Mouse (Mus musculus) NIH3T3 (cell line): ENCODE measurements at regions not wholly inside any gene's neighbourhood (a gene's known extent, or its start where the extent isn't known, plus 50 kb on each side); places are given as distances from the start of the nearest gene placed in this dataset.

Experiments
- DNase-seq: peaks from one replicate; pipeline ENCODE4 v3.0.0-alpha.2; 2012; ENCODE audit warnings: low read depth

DNA sequence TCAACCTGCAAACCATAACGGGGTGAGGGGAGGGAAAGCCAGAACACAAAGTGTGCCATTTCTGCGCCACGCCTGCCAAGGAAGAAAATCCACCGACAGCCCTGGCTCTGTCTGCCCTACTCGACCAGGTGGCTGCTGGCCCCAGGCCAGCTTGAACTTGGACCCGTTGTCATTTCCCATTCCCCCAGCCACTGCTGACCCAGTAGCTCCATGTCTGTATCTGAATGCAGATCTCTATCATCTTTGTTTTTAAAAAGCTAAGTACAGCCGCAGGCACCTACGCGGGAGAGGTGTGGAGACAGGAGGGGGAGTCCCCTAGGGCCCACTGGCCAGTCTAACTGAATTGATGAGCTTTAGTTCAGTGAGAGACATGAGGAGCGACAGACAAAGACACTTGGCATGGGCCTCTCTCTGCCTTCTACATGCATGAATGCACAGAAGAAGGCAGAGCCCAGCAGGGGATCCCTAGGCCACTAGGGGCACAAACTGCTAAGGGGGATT, 439.1 kb downstream of the Prdm2 start:
- DNase-seq, result no peak

DNA sequence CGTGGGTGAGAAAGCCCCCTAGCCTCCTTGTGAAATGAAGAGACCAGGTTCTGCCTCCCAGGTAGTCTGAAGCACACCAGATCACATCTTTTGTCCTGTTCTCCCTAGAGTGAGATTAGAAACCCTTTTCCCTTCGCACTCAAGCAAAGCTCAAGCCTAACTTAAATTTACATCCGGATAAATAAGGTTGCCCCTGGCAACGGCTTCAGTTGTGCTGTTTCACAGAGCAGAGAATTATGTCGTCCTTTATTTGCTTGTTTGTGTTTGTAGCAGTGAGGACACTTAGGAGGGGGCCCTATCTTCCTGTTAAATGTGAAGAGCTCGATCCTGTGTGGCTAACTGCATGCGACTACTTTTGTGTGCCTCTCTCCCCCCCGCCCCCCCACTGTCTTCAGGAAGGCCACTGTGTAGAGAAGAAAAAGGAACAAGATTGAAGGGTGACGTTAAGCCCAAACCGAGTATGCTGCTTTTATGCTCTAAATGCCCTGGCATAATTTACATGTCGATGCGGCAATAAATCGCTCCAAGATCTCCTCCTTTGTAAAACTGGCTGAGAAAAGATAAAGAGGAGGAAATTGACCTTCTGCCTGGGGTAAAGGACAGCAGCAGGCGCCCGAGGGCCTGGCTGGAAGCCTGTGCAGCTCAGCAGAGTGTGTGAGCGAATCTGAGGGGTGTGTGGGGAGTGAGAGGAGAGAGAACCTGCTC, 439.9 kb downstream of the Prdm2 start:
- no peak for DNase-seq

DNA sequence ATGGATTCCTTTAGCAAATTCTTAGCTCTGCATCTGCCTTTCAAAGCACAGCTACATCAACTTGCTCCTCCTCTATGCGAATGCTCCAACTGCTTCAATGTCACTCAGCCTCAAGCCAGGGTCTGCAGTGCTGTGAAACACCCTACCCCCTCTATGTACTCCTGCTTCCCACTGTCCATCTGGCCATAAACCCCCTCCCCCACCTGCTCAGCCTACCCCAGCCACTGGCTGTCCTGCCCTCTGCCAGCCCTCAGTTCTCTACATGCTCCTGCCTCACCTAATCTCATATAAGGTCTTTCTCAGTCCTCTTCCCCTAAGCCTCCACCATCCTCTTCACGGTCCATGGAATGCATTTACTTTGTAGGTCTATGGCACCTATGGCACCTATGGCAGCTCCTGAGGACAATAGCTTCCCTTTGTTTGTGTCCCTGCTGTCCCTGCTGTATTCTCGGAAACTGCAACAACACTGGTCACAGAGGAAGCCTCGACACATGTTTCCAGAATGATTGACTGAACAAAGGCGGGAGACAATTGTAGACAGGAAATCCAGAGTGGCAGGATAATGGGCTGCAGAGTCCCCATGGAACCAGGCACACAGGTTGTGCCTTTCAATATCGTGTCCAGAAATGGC, 441.2 kb downstream of the Prdm2 start:
- no peak for DNase-seq

DNA sequence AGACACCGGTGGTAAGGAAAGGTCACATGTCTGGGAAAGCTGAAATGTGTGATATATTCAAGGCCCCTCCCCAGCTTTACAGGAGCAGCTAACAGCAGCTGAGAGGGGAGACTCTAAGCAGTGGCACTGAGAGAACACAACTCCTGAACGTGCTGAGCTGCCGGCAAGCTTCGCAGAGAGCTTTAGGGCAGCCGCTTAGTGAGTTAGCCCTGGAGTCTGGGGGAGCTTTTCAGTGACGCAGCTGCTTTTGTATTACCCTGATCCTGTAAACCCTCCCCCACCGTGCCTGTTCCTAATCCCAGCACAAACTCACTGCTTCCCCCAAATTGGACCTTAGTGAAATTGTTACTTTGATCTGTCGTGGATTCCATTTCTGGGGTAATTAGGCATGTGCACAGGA, 442.6 kb downstream of the Prdm2 start:
- no peak for DNase-seq

DNA sequence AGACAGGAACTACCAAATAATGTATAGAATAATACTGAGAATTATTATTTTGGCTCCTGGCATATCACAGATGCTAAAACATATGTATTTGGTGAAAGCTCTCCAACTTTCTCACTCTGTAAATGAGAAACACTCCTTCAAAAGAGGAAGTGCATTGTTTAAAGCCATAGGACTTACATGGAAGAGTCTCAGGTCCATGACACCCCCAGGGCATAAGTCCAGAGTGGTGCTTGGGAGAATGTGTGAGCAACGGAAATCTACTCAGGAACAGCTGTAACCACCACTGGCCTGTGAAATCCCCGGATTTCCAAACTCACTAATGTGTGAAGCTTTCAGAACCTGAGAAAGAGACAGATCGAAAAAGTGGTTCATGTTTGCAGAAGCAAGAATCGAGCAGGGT, 445.1 kb downstream of the Prdm2 start:
- DNase-seq, result no peak

DNA sequence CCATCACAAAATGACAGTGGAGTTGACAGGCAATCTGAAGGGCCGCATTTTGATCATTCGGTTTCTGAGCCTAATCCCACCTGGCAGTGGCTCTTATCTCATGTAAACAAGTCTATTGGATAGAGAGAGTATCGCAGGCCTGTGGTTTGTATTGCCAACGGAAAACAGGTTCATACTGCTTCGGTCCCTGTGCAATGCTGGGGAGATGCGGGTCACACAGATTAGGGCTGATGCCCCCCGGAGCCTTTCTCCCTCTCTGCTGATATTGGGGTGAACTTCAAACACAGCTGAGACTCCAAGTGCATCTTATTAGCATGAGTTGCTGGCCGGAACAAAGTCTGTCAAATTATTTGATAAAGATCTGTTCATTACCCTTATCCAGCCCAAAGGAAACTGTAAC, 451.2 kb downstream of the Prdm2 start:
- DNase-seq, result no peak

DNA sequence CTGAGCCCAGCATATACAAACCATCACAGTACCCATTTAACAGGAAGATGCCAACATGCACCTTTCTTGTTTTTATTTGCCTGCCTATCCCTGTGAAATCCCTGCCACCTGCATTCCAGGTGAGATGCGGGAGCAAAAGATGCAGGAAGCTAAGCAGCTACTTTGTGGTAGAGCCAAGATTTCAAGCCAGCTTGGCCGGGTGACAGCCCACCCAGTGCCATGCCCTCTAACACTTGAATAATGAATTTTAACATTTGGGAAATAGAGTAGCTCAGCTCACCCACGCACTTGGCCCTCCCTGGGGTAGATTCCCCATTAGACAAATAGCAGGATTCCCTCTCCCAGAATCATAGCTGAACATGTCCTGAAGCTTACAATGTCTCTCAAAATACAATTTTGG, 454.7 kb downstream of the Prdm2 start:
- DNase-seq, result no peak

DNA sequence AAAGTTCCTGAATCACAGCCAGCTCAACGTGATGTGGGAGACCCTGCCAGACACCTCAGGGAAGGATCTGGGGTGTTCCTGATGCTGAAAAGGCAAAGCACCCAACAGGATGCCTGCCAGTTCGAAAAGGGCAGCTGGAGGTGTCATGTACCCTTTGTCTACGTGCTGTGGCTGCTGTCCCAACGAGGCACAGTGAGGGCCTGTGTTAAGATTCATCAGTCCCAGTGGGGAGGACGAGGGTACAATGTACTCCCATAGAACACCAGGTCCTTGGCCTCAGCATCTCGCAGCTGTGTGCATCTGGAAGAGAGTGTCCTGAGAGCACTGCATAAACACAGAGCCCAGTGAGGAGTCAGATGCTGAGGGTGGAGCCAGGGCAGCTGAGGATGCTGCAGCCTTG, 456.5 kb downstream of the Prdm2 start:
- no peak for DNase-seq

DNA sequence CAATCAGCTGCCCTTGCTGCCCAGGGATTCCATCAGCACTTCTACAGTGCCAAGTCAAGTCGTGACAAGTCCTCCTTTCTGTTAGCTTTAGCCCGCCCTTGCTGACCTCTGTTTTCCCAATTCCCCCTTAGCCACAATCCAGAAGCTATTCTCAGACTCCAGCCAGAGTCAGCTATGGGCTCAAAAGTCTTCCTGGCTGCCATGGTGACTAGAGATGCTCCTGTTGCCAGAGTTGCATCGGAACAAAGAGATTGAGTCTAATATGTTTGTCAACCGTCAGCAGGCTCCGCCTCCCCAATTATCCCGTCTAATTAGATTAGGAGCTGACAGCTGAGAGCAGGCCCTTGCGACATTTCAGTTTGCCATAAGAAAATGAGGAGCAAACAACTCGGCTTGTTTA, 462.9 kb downstream of the Prdm2 start:
- no peak for DNase-seq

DNA sequence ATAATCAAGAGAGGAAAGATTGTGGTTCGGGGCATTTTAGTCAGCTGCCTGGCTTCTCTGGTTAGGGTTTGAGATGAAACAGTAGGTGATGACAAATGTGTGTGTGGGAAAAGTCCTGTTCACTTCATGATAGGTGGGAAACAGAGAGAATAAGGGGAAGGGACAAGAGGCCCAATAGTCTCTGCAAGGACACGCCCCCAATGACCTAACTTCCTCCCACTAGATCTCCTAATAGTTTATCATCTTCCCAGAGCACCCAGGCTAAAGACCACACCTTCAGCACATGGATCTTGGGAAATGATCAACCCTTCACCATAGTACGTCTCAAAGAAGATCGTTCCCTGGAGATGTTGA, 484.3 kb upstream of the Kazn start:
- DNase-seq, result no peak

DNA sequence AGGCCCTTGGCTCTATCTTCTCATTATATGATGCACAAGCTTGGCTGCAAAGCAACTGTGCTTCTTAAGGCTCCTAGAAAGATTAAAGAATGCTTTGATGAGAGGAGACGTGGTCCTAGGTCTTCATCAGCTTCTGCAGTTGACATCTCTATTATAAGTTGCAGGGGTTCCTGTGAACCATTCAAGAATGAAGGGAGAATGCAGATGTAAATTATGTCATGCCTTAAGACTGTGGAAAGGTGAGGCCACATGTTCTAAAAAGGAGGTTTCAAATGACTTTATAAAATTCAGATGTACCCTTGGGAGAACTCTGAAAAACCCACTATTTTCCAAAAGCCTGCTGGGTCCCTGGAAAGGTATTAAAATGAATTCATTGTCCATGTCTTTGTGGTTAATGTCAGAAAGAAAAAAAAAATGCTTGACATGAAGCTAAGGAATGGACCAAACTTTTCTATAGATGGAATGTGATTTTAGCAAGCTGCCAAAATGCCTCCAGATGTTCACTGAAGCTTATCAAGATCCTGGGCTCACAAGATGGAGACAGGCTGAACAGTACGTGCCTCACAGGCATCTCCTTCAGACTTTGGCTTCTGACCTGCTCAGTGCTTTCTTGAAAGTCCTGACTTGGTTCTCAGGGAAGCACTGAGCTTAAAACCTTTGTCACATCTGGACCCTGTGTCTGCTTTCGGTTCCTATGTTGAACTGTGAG, 483.8 kb upstream of the Kazn start:
- DNase-seq, result no peak

DNA sequence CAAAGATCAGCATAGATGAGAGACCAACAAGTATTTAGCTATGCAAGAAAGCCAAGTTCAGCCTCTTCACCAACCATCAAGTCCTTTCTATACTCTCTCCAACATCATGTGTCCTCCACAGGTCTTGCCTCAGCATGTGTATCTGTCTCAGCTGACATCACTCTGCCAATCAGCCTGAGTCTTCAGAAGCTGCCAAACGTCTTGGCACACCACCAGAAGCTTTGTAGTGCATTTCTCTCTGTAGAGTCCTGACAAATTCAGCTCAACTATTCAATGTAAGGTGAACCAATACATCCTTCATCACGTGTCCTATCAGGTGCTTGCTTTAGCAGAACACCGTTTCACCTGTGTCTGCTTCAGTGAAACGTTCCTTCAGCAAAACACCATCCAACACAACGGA, 462.4 kb upstream of the Kazn start:
- DNase-seq, result peak; percentile 1

DNA sequence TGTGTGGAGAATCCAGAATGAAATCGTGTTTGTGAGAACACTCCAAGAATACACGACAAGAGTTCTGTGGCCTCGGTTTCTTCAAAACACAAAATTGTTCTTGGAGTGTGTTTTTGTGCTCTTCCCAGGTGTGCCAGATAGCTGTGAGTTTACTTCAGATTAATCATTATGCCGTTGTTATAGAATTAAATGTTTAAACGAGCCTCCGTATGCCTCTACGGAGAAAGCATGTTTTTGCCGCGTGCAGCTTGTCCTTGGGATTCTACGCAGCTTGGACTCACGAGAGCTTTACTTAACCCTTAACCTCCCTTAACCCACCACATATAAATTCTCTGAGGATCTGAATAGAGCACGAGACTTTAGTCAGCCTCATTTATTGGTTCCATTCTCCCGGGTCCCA, 455.7 kb upstream of the Kazn start:
- no peak for DNase-seq

DNA sequence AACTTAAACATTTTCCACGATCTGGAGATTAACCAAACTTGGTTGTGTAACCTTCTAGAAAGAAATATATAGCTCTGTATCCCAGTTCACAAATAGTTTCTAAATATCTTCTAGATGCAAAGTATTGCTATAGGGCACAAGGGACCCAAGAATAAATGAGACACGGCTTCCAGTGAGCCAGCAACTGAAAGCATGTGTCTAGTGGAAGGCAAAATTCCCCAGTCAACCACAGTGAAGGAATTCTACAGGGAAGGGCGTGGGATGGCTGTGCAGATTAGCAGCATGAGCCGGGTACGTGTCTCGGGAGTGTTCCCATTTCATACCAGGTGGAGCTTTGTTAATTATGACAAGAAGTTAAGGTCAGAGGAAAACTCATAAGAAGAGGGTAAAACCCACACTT, 449.0 kb upstream of the Kazn start:
- DNase-seq, result no peak

DNA sequence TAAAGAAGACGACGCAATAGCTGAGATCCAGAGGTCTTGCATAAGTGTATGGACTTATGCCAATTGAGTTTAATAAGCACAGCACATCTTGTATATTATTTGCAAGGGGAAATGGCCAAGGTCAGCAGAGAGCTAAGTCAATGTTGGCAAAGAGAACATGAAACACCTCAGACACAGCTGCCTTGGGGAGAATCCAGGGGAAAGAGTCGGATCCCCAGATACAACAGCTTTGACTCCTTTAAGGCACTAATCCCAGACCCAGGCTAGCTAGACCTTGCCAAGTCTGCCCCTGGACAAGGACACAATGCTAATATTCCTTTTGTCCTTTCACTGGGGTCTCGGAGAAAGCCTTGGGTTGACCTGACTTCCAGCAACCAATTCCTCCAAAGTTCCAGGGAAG, 438.2 kb upstream of the Kazn start:
- no peak for DNase-seq

DNA sequence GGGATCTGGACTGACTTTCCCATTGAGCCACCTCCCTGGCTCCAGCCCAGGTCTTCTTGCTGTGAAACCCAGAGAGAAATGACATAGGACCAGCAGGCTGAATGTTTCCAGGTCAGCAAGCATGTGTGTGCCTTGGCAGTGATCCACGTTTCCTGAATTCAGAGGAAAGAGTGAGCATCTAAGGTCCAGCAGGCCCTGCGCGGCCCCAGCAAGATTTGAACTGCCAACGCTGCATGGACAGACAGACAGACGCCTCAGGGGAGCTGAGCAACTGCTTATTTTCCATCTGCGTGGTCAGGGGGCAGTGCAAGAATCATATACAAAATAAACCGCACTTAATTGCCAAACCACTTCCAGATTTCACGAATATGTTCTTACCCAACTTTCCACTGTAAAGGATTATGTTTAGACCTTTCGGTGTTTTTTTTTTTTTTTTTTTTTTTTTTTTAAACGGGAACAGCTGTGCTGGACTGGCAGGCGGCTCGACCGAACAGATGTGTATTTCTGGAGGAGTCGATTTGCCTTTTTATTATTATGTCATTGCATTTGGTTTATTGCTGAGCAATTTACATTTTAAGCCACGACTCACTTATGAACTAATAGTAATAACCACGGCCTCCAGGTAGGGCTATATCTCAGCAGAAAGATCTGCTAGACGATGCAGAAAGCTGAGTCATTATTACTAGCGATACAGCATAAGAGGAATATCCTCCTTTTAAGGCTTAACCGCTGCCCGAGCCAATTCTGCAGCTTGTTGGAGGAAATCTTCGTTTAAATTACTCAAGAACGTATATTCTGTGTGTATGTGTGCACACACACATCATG, 435.7 kb upstream of the Kazn start:
- peak; percentile 13 for DNase-seq

DNA sequence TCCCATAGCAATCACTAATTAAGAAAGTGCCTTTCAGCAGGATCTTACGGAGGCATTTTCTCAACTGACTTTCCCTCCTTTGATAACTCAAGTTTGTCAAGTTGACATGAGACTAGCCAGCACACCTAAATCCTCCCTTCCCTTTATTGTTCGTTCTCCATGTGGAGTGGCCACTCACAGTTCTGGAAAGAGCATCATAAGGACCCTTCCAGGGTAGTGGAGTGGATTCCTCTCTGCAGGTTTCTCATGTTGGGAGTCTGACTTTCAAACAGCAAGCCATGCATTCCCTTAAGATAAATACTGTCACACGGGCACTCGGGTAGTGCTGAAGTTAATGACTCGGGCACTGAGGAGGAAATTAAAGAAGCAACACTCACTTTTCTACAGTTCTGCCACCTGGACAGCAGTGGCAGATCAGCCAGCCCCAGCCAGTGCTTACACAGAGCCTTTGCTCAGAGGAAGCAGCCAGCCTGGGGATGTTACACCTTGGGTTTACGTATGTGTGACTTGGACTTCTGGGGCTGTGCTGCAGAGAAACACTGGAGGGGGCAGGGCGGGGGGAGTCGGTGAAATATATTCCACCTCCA, 432.8 kb upstream of the Kazn start:
- DNase-seq, result no peak

DNA sequence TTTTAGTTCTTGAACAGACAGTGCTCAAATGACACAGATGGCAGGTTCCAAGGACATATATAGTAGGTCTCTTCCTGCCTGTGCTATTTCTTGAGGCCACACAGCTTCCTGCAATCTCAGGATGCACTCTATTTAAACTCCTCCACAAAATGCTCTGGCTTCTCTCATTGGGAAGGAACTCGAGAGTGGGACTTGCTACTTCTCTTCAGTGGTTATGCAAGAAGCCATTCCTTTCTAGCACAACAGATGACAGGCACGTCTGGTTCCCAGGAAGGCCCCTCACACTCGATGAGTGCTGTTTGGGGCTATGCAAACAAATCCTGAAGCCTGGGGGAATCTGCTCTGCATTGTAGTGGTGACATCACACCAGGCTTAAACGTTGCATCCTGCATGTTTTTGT, 425.6 kb upstream of the Kazn start:
- no peak for DNase-seq

DNA sequence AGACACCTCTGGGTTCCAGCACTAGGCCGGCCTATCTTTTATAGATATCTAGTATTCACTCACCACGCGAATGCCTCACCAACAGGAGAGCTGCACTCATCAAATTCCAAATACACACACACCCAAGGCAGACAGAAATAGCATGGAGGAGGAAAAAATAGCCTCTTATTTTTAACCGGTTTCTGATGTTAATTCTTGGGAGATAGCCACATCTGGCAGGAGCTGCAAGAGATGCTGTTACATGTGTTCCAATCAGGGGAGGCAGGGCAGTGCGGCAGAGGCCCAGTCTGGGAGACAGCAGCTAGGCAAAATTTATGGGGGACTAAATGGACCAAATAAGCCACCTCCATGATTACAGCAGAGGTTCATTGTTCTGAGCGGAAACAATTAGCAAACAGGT, 419.0 kb upstream of the Kazn start:
- no peak for DNase-seq

DNA sequence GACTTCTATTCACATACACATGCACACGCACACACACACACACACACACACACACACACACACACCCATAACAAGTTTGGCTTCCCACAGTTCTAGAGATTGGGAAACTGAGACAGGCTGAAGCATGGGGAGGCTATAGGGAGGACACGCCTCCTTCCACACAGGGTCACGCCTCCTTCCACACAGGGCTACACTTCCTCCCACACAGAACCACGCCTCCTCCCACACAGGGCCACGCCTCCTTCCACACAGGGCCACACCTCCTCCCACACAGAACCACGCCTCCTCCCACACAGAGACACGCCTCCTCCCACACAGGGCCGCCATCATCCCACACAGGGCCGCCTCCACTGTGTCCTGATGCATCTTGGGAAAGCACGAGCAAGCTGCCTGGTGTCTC, 401.9 kb upstream of the Kazn start:
- no peak for DNase-seq

DNA sequence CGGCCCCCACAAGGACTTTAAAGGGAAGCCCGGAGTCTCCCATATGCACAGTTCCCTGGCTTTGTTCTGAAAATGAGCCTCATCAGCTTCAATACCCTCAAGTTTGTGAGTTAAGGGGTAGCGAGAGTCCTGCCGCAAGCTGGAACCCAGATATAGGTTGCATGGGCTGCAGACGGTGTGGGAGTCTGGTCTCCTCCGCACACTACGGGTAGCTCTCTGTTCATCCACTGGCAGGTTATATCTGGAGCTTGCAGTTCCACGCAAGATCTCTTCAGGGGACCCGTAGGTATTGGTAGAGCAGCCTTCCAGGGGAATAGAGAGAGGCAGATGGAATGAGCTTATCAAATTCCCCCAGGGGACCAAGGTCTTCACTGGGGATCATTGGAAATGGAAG, 400.1 kb upstream of the Kazn start:
- no peak for DNase-seq

DNA sequence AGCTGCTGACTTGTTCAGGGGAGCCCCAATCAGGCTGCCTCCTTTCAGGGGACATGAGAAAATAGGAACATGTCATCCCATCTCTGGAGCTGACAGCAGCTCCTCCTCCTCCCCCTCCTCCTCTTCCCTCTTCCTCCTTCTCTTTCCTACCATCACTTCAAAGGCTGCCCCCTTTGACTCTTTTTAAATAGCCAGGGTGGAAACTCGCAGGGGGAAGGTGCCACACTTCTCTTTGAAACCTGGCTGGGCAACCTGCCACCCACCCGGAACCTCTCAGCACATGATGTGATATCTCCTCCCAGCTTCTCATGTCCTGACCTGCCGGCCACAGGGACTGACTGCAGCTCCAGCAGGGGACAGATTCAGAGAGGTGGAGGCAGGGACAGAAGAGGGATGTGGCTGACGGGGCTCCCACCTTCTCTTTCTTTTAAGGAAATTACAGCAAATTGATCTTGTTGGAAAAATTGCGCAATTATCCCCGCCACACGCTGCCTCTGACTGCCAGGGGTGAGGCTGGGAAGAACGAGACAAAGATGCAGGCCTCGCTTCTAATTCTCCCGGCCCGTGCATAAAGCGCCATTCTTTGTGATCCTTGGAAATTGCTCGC, 399.6 kb upstream of the Kazn start:
- DNase-seq, result no peak
